Mouse (Mus musculus): Measurements from ENCODE around the gene Olfr1341. TPM values are rescaled to one million over a fixed set of nuclear protein-coding genes. Genes with fewer than 3 reads are reported as not detected.

The Olfr1341 gene
- total and polyA plus RNA-seq, 3 experiments, result not detected

- no peak for TF ChIP-seq RCOR1 (conservative IDR thresholded peaks at IDR 0.05; ENCODE audit: low read depth, low read length)
- TF ChIP-seq USF1 (IDR thresholded peaks at IDR 0.05; ENCODE audit: low read depth, low read length), result no peak
These were observed 36.3 kb downstream of the Olfr1341 start (continued) for GRCm38 (mm10) chr4:118739574-118739973.

GRCm38 (mm10) chr4:118740988-118741698 lies 37.8 kb downstream of the Olfr1341 start:
- peaks cover 55% of the 10 kb centered on the region for H3K27me3 ChIP-seq (replicated peaks)
- H3K36me3 ChIP-seq (replicated peaks in 1 of 2; ENCODE audit: control insufficient read depth in 1 of 2, insufficient read depth in 1 of 2, low read length in 1 of 2), result no peaks in the 10 kb centered on the region
- no peak overlapping the region for H3K27ac ChIP-seq (ENCODE audit: insufficient read depth, low read depth)
- no peaks in the 10 kb centered on the region for H3K79me2 ChIP-seq (replicated peaks; ENCODE audit: control insufficient read depth, extremely low read depth, insufficient read depth, poor library complexity, severe bottlenecking)
- no peak overlapping the region for H3K4me3 ChIP-seq (replicated peaks in 1 of 3; ENCODE audit: low read depth in 2 of 3, low read length in 2 of 3, poor library complexity in 1 of 3)
- in situ Hi-C loops (cut with MboI; ENCODE audit: low pct_ligation_motif_present, low pct_unique_long_range_greater_than_20kb, low sequenced_read_pairs) (no loop called here), dilution Hi-C loops (cut with MboI; ENCODE audit: extremely low pct_ligation_motif_present, extremely low pct_unique_long_range_greater_than_20kb, low sequenced_read_pairs) (no loop called here)
- H3K9ac ChIP-seq (ENCODE audit: insufficient read depth, low read depth), result no peak overlapping the region
- H3K9me3 ChIP-seq (replicated peaks; ENCODE audit: low read length), result no peaks in the 10 kb centered on the region
- TF ChIP-seq KAT2A (IDR thresholded peaks at IDR 0.05; ENCODE audit: insufficient replicate concordance, low read length) (no peak), CHD1 (IDR thresholded peaks at IDR 0.05; ENCODE audit: low read depth, low read length) (no peak), ELF1 (IDR thresholded peaks at IDR 0.05; ENCODE audit: low read depth, low read length) (no peak)
- no peak overlapping the region for H3K4me2 ChIP-seq (ENCODE audit: insufficient read depth, low read depth, poor library complexity, severe bottlenecking)
- no peak for DNase-seq (ENCODE audit: extremely low read depth)
- H3K4me1 ChIP-seq (ENCODE audit: control insufficient read depth in 1 of 2, insufficient read depth in 2 of 2), result no peaks in the 10 kb centered on the region

GRCm38 (mm10) chr4:118741881-118742280 lies 38.6 kb downstream of the Olfr1341 start:
- in situ Hi-C loops (cut with MboI; ENCODE audit: low pct_ligation_motif_present, low pct_unique_long_range_greater_than_20kb, low sequenced_read_pairs), result no loop called here
- no peak for DNase-seq (ENCODE audit: extremely low read depth)
- dilution Hi-C loops (cut with MboI; ENCODE audit: extremely low pct_ligation_motif_present, extremely low pct_unique_long_range_greater_than_20kb, low sequenced_read_pairs), result no loop called here
- no peaks in the 10 kb centered on the region for H3K9me3 ChIP-seq (replicated peaks; ENCODE audit: low read length)
- H3K36me3 ChIP-seq (replicated peaks in 1 of 2; ENCODE audit: control insufficient read depth in 1 of 2, insufficient read depth in 1 of 2, low read length in 1 of 2), result no peaks in the 10 kb centered on the region
- no peak overlapping the region for H3K9ac ChIP-seq (ENCODE audit: insufficient read depth, low read depth)
- H3K79me2 ChIP-seq (replicated peaks; ENCODE audit: control insufficient read depth, extremely low read depth, insufficient read depth, poor library complexity, severe bottlenecking), result no peaks in the 10 kb centered on the region
- no peak for TF ChIP-seq EP300 (IDR thresholded peaks at IDR 0.05; ENCODE audit: low read length)
- TF ChIP-seq ELF1 (IDR thresholded peaks at IDR 0.05; ENCODE audit: low read depth, low read length), result no peak
- TF ChIP-seq ETS1 (conservative IDR thresholded peaks at IDR 0.05; ENCODE audit: low read depth, low read length), result no peak
- TF ChIP-seq ZC3H11A (IDR thresholded peaks at IDR 0.05; ENCODE audit: low read depth, low read length), result no peak
- no peak for TF ChIP-seq JUN (IDR thresholded peaks at IDR 0.05; ENCODE audit: insufficient read depth, low read depth, low read length)
- no peak for TF ChIP-seq MAZ (IDR thresholded peaks at IDR 0.05; ENCODE audit: low read depth, low read length)
- TF ChIP-seq USF1 (IDR thresholded peaks at IDR 0.05; ENCODE audit: low read depth, low read length), result no peak
- no peak for TF ChIP-seq SMC3 (IDR thresholded peaks at IDR 0.05; ENCODE audit: low read depth, low read length)
- no peak for TF ChIP-seq KAT2A (IDR thresholded peaks at IDR 0.05; ENCODE audit: insufficient replicate concordance, low read length)
- no peak for TF ChIP-seq ZMIZ1 (IDR thresholded peaks at IDR 0.05; ENCODE audit: low read depth, low read length)
- no peak for TF ChIP-seq NRF1 (IDR thresholded peaks at IDR 0.05; ENCODE audit: low read depth, low read length)
- TF ChIP-seq CHD1 (IDR thresholded peaks at IDR 0.05; ENCODE audit: low read depth, low read length), result no peak
- no peak for TF ChIP-seq UBTF (IDR thresholded peaks at IDR 0.05; ENCODE audit: low read depth, low read length)
- H3K27me3 ChIP-seq (replicated peaks), result peaks cover 47% of the 10 kb centered on the region
- H3K27ac ChIP-seq (ENCODE audit: insufficient read depth, low read depth), result no peak overlapping the region
- no peak overlapping the region for H3K4me3 ChIP-seq (replicated peaks in 1 of 3; ENCODE audit: low read depth in 2 of 3, low read length in 2 of 3, poor library complexity in 1 of 3)
- H3K4me2 ChIP-seq (ENCODE audit: insufficient read depth, low read depth, poor library complexity, severe bottlenecking), result no peak overlapping the region
- H3K4me1 ChIP-seq (ENCODE audit: control insufficient read depth in 1 of 2, insufficient read depth in 2 of 2), result no peaks in the 10 kb centered on the region

Data from CH12.LX (cell line).